Mouse (Mus musculus): ENCODE measurements around the gene Mt2.

Mt2 gene

DNA sequence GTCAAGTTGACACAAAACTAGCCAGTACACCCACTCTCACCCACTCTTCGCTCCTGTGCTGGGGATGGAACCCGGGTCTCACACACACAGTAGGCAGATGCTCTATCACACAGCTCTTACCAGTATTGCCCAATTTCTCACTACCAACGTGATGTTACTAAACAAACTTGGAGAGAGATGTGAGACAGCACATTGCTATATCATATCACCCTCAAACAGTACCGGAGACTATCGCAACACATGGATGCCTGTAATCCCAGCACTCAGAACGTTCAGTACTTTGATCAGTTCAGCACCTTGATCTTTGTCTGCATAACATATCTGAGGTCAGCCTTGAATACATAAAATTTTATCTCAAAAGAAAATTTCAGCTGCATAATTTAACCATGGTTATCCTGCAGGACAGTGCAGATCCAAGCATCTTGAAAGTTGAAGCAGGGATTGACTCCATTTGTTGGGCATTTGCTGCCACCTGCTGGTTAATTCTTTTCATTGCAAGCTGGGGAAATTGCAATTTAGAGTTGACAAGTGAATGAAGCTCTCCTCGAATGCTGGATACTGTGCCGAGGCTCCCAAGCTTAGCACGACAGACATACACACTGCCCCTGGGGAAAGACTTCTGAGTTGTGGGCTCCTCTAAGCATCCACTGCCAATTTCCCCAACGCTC lies 26.9 kb downstream of the Mt2 start:
- peak in 1 of 2 experiments; percentile 49 for DNase-seq (ENCODE audit: low spot score in 2 of 2)

DNA sequence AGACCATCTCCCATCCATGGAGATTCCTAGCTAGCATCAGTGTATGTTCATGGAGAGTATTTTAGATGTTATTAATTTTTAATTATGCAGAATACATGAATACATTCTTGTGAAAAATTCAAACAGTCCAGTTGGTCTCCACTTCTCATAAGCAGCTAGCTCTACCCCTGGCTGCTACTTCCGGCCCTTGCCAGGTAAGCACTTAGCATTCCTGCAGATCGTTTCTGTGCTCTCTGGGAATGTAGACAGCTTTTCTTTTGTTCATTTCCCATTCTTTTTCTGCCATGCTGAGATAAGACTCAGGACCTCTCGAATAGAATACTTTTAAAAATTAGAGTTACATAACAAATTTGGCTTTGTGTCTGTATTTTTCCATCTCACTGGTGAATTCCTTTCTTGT lies 31.6 kb downstream of the Mt2 start:
- no peak for DNase-seq (ENCODE audit: low spot score in 2 of 2)

DNA sequence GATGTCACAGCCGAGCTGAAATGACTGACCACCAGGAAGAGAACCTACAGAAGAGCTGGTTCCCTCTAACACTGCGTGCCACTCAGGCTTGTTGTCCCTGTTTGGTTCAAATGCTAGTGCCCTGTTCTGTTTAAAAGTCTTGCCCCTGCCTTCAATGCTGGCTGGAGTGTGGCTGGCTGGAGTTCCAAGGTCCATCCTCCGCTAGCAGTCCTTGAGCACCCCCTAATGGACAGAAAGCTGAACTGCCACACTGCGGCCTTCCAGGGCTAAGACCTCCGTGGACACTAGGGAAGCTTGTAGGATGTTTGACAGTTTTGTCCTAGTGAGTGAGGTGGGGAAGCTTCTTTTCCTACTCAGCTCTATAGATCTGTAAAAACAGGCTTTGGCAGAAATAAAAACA lies 33.3 kb downstream of the Mt2 start:
- peak in 1 of 2 experiments; percentile 54 for DNase-seq (ENCODE audit: low spot score in 2 of 2)

DNA sequence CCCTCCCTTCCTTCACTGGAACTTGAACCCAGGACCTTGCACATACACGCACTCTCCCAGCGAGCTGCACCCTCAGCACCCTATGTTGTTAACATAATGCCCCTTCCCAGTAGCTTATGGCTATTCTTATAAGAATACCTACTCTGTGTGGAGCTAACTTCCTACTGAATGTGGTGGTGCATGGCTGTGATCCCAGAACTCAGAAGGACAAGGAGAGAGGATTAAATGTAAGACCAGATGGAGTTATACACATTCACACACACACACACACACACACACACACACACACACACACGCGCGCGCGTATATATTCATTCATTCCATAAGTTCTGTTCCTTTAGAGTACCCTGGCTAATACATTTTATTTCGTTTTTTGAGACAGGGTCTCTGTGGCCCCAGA lies 33.8 kb downstream of the Mt2 start:
- no peak for DNase-seq (ENCODE audit: low spot score in 2 of 2)

DNA sequence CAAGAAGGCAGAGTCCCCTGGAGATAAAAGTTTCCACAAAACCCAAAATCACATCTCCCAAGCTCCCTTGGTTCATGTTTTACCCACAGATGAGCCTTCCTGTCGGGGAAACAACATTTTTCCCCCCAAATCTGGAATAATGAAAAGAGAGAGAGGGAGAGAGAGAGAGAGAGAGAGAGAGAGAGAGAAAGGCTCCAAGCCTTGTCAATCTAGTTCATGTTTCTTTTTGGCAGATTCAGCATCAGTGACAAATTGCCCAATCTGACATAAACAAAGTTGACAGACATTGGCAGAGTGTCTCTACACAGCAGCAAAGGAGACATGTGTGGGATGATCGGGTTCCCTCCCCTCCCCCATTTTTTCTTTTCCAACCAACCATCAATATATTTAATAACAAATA lies 35.0 kb downstream of the Mt2 start:
- DNase-seq (ENCODE audit: low spot score in 2 of 2), result no peak

DNA sequence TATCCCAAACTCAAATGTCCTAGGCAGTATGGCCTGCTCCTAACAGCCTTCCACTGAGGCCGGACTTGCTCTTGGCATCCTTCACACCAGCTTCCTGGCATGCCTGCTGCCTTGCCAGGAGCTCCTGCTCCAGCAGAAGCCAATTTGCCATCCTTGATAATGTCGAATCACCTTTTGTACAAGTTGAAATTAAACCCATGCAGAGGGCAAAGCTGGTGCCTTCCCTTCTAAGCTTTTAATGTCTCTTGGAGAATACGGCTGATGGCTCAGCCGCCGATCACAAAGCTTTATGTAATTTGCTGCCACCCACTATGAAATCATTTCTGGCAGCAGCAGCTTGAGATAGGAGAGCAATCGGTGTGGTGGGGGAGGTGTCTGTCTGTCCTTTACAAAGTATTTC lies 37.2 kb downstream of the Mt2 start:
- no peak for DNase-seq (ENCODE audit: low spot score in 2 of 2)

DNA sequence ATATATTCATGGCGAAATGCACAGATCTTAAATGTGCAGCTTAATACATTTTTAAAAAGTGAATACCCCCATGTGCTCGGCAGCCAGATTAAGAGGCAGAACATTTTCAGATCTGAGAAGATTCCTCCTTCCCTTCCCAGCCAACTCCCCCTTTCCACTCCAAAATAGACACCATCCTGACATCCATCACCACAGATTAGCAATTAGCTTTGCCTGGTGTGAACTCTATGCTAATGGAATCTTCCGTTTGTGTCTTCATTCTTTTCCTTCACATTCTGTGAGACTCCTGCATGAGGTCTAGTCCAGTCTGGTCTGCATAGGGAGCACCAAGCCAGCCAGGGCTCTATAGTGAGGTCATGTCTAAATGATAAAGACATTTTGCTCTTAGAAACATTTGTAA lies 37.8 kb downstream of the Mt2 start:
- DNase-seq (ENCODE audit: low spot score in 2 of 2), result no peak

DNA sequence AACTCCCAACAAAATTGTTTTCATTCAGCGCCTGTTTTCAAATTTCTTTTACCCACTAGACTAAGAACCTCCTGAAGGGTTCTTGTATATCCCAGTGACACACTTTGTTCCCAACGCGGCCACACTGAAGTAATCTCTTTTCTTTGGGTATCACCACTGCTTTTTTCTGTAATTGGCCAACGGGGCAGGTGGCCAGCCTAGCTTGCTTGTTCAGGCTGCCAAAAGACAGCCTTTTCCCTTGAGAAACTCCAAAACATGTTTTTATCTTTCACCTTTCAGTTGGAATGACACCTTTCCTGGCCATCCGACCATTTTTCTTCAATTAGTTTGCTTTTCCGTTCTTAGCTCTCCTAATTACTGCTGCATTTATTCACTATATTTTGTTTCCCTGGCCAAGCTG lies 41.4 kb downstream of the Mt2 start:
- DNase-seq (ENCODE audit: low spot score in 2 of 2), result no peak

DNA sequence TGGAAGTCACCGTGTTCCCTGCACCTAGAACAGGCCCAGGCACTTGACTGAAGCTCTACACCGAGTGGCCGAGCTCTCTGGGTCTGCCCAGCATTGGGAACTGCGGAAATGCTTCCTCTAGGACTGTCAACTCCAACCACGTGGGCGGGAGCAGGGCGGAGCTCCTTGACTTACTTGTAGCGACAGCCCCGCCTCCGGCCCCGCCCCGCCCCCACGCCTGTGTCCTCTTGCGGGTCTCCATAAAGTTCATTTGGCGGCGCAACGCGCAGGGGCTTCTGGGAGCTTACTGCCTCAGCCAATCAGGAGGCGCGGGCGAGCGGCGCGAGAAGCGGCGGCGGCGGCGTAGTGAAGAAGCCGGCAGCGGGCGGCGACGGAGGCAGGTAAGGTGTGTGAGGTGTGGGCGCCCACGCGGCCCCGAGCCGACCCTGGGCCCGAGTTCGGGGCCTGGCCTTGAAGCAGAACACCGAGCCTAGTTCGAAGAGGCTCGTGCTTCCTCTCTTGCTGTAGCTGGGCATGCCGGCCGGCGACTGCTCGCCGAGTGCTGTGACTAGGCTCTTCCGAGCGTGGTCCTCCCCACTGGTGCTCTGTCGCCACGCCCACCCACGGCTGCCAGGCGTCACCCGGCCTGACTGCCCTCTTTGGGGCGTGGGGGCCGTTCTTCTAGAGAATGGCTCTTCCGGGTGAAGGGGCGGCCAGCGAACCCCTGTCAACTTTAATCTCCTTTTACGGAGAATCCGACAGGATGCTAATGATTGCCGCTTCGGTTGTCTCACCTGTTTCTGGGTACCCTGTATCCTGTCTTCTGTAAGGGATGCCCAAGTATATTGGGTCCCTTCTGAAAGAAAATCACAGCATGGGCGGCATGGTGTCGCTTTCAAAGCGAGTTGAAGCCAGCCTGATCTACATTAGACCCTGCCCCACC lies 42.0 kb downstream of the Mt2 start, which contains the start of gene Nup93:
TSS of gene Nup93 (plus strand) at position 313 of the 922 bp plus-strand sequence.
- DNase-seq (ENCODE audit: low spot score in 2 of 2), result peak; percentile 98 to 99

Measured in heart, adult 9 months (tissue).